Mouse (Mus musculus) left cerebral cortex, postnatal 10 days (tissue): ENCODE results near the gene Eral1. TPM values are rescaled to one million over a fixed set of nuclear protein-coding genes. Genes with fewer than 3 reads are reported as not detected.

Experiments used
- DNase-seq, 2 experiments: peaks; one replicate each; pipeline ENCODE4 v3.0.0; 2021 to 2022; ENCODE audit warnings: low spot score in 2 of 2, mixed read lengths in 1 of 2; ENCODE audit errors: extremely low spot score in 1 of 2
- intact Hi-C: fragments of 180-260 bp; cut with DNase I; formaldehyde crosslinking; loops from one replicate; pipeline ENCODE4 v1.15.1; 2025
- total RNA-seq, 2 experiments: library from RNA; stranded (reverse); gene quantifications; 2 replicates each; pipeline ENCODE4 v1.2.3; 2021

Eral1 gene
- total RNA-seq, 2 experiments from 2014 or later = 16.7 to 18.5 TPM

GRCm38 (mm10) chr11:78094504-78095143, 14.4 kb upstream of the Eral1 start, which contains the start of gene Fam222b:
Gene Fam222b, plus strand, starts transcription at chr11:78094660.
- DNase-seq = peak; percentile 91 to 97
- intact Hi-C loops = loop anchor here (5.0 kb wide), 2 partner anchors 43 to 63 kb away; no protein-coding TSS in a partner anchor

- DNase-seq = no peak
- intact Hi-C loops = loop anchor here (5.0 kb wide), 1 partner anchor 63 kb away; no protein-coding TSS in a partner anchor
These were observed 13.9 kb upstream of the Eral1 start for GRCm38 (mm10) chr11:78094137-78094503.

GRCm38 (mm10) chr11:78087756-78088281, 7.6 kb upstream of the Eral1 start:
- DNase-seq = no peak
- intact Hi-C loops = no loop called here

- no peak for DNase-seq
- intact Hi-C loops = no loop called here
These were observed 6.8 kb upstream of the Eral1 start for GRCm38 (mm10) chr11:78086925-78087479.

GRCm38 (mm10) chr11:78083595-78083994, 3.4 kb upstream of the Eral1 start:
- intact Hi-C loops = no loop called here
- DNase-seq = no peak

GRCm38 (mm10) chr11:78074666-78075065, 5.5 kb downstream of the Eral1 start:
- DNase-seq = no peak
- intact Hi-C loops = no loop called here

GRCm38 (mm10) chr11:78074277-78074652, 5.9 kb downstream of the Eral1 start:
- DNase-seq = no peak
- intact Hi-C loops = no loop called here

GRCm38 (mm10) chr11:78073577-78074276, 6.5 kb downstream of the Eral1 start:
- DNase-seq = no peak
- intact Hi-C loops = no loop called here

- DNase-seq = no peak
- intact Hi-C loops = no loop called here
These were observed 7.6 kb downstream of the Eral1 start for GRCm38 (mm10) chr11:78072425-78073130.

- no peak for DNase-seq
- intact Hi-C loops = no loop called here
These were observed 8.2 kb downstream of the Eral1 start for GRCm38 (mm10) chr11:78071938-78072337.

- intact Hi-C loops = no loop called here
- no peak for DNase-seq
These were observed 10.5 kb downstream of the Eral1 start for GRCm38 (mm10) chr11:78069646-78070045.

GRCm38 (mm10) chr11:78069130-78069529, 11.1 kb downstream of the Eral1 start:
- no peak for DNase-seq
- intact Hi-C loops = no loop called here

- intact Hi-C loops = no loop called here
These were observed 12.6 kb downstream of the Eral1 start for GRCm38 (mm10) chr11:78067566-78067965.

GRCm38 (mm10) chr11:78066641-78067040, 13.5 kb downstream of the Eral1 start:
- no peak for DNase-seq
- intact Hi-C loops = no loop called here

More at GRCm38 (mm10) chr11:78067566-78067965, 12.6 kb downstream of the Eral1 start:
- no peak for DNase-seq

GRCm38 (mm10) chr11:78065906-78066305, 14.3 kb downstream of the Eral1 start:
- intact Hi-C loops = no loop called here

GRCm38 (mm10) chr11:78062563-78062962, 17.6 kb downstream of the Eral1 start:
- intact Hi-C loops = loop anchor here (5.0 kb wide), 2 partner anchors 90 to 115 kb away; partner anchors contain the start of genes Nek8 and Tlcd1

More at GRCm38 (mm10) chr11:78065906-78066305, 14.3 kb downstream of the Eral1 start:
- no peak for DNase-seq

GRCm38 (mm10) chr11:78059833-78060757, 20.1 kb downstream of the Eral1 start:
- DNase-seq = peak; percentile 46 to 88
- intact Hi-C loops = loop anchor here (5.0 kb wide), 2 partner anchors 92 to 117 kb away; partner anchors contain the start of genes Nek8 and Tlcd1

More at GRCm38 (mm10) chr11:78062563-78062962, 17.6 kb downstream of the Eral1 start:
- no peak for DNase-seq

GRCm38 (mm10) chr11:78056946-78057345, 23.2 kb downstream of the Eral1 start:
- intact Hi-C loops = no loop called here
- no peak for DNase-seq
